In genomic region chr5:86373320-86373719, GRCm38 (mm10) we compare ENCODE assay signal across 22 mouse cellular contexts. TPM values are rescaled to one million over a fixed set of nuclear protein-coding genes. Genes with fewer than 3 reads are reported as not detected.
A peak's percentile ranks its signal among the peaks of the same experiment; 100 is the strongest.
DNase-seq lines count a peak whose midpoint lies in the region; ATAC-seq and TF ChIP-seq lines count a peak whose summit lies in the region.
"Had no signal": no experiment of that assay in that cellular context is flagged by ENCODE, and none has a peak within 500 bp of the region (broad histone marks: within the 10 kb centered on the region; RNA-seq: fewer than 3 reads in every experiment).

TSS of gene Tmprss11d (minus strand) at chr5:86373420.

- no peak for TF ChIP-seq EP300 in stomach, postnatal 0 days (optimal IDR thresholded peaks at IDR 0.05)

- H3K9ac ChIP-seq in stomach, embryonic 16.5 days (ENCODE audit: low read length), result no peak within 1 kb of the TSS
- H3K9ac ChIP-seq in stomach, postnatal 0 days (ENCODE audit: low read length), result no peak within 1 kb of the TSS

- no peaks in the 10 kb centered on the region for H3K4me1 ChIP-seq in stomach, embryonic 16.5 days (ENCODE audit: control insufficient read depth, insufficient read depth, low read length)
- H3K4me1 ChIP-seq in stomach, postnatal 0 days (replicated peaks; ENCODE audit: control insufficient read depth, insufficient read depth), result no peaks in the 10 kb centered on the region

- H3K4me2 ChIP-seq in stomach, embryonic 16.5 days (ENCODE audit: low read depth, low read length), result no peak within 1 kb of the TSS
- no peak within 1 kb of the TSS for H3K4me2 ChIP-seq in stomach, postnatal 0 days (replicated peaks; ENCODE audit: low read depth)

- WGBS in stomach, embryonic 16.5 days, result 38% methylated on average over 3 of the region's 3 CpGs
- WGBS in stomach, postnatal 0 days, result 26% methylated on average over 3 of the region's 3 CpGs

- no peak for DNase-seq in stomach, postnatal 0 days (ENCODE audit: low spot score)
- peak; percentile 31 for DNase-seq in A20 (ENCODE audit: low read depth, low spot score)
- no peak for DNase-seq in urinary bladder, postnatal 36 days (ENCODE audit: low spot score in 2 of 2)
- DNase-seq: adrenal gland, adult 2 months; adrenal gland, adult 8-10 months; adrenal gland, postnatal 10 days; adrenal gland, postnatal 14 days; adrenal gland, postnatal 25 days; adrenal gland, postnatal 36 days; B cell, adult 2 months; cerebellum, adult 11 months; cerebellum, adult 11-12 months; cerebellum, adult 18-20 months; cerebellum, adult 2 months had no signal

- no peak within 1 kb of the TSS for H3K4me3 ChIP-seq in stomach, embryonic 16.5 days (replicated peaks; ENCODE audit: low read length)
- no peak within 1 kb of the TSS for H3K4me3 ChIP-seq in stomach, postnatal 0 days (ENCODE audit: low read depth, low read length)

- no peaks in the 10 kb centered on the region for H3K9me3 ChIP-seq in stomach, embryonic 16.5 days (replicated peaks; ENCODE audit: control insufficient read depth, low read length)
- no peaks in the 10 kb centered on the region for H3K9me3 ChIP-seq in stomach, postnatal 0 days (ENCODE audit: control insufficient read depth, low read length)
- H3K9me3 ChIP-seq: G1E had no signal

- TF ChIP-seq CTCF in stomach, postnatal 0 days (IDR thresholded peaks at IDR 0.05; ENCODE audit: low read depth), result no peak

- no peak for ATAC-seq in stomach, embryonic 16.5 days (ENCODE audit: insufficient read depth, low FRiP score)
- no peak for ATAC-seq in stomach, postnatal 0 days (ENCODE audit: low FRiP score, low TSS enrichment)
- ATAC-seq: activated CD4-positive, CD25-positive, alpha-beta regulatory T cell, adult 4 months; CD4-positive, CD25-positive, alpha-beta regulatory T cell, adult 4 months; Patski had no signal

- no peaks in the 10 kb centered on the region for H3K27me3 ChIP-seq in stomach, embryonic 16.5 days (ENCODE audit: control insufficient read depth, insufficient read depth, low read length)
- no peaks in the 10 kb centered on the region for H3K27me3 ChIP-seq in stomach, postnatal 0 days (ENCODE audit: control insufficient read depth, insufficient read depth, low read length)
- H3K27me3 ChIP-seq: CH12.LX had no signal

- H3K36me3 ChIP-seq in stomach, embryonic 16.5 days (ENCODE audit: control insufficient read depth, insufficient read depth, low read length), result no peaks in the 10 kb centered on the region
- H3K36me3 ChIP-seq in stomach, postnatal 0 days (ENCODE audit: control insufficient read depth, insufficient read depth, low read length), result no peaks in the 10 kb centered on the region
- H3K36me3 ChIP-seq: G1E had no signal

- no peak within 1 kb of the TSS for H3K27ac ChIP-seq in stomach, embryonic 16.5 days (ENCODE audit: low read length)
- no peak within 1 kb of the TSS for H3K27ac ChIP-seq in stomach, postnatal 0 days (replicated peaks)

RNA-seq across cellular contexts. Expression of gene Tmprss11d, which starts in this region (rescaled TPM):
- polyA plus RNA-seq in stomach, embryonic 16.5 days (2015; fragmentation: Nextera tagmentation; extraction: Ambion mirVana), result 12.5 and 20.6 TPM in 2 replicates
- 4.4 and 5.9 TPM in 2 replicates for polyA plus RNA-seq in stomach, postnatal 0 days (2015; fragmentation: Nextera tagmentation; extraction: Ambion mirVana)
- polyA plus RNA-seq: adrenal gland, adult 2 months; brain, embryonic 14.5 days; C2C12; CD4-positive, CD25-positive, alpha-beta regulatory T cell, adult 4 months; G1E; Patski had no signal
